Mouse (Mus musculus) gastrocnemius, adult 18-20 months (tissue): ENCODE measurements around the gene Cdca4. TPM values are rescaled to one million over a fixed set of nuclear protein-coding genes. Genes with fewer than 3 reads are reported as not detected.
"Not testable (repeated sequence)": the region's sequence is repeated elsewhere in the genome, so short reads cannot be mapped to it uniquely, and the experiment has no call there.

ENCODE experiments used
- DNase-seq: peaks from one replicate; pipeline ENCODE4 v3.0.0; 2021; ENCODE audit warnings: low spot score
- total RNA-seq, 2 experiments: library from RNA; stranded (reverse); gene quantifications; 2 replicates each; pipeline ENCODE4 v1.2.3; 2021

The Cdca4 gene
- total RNA-seq, 2 experiments from 2014 or later: 2.2 to 2.8 TPM

- no peak for DNase-seq
These were observed 29.5 kb upstream of the Cdca4 start for GRCm38 (mm10) chr12:112858581-112859336.

- DNase-seq: no peak
These were observed 28.1 kb upstream of the Cdca4 start for GRCm38 (mm10) chr12:112857021-112857925.

GRCm38 (mm10) chr12:112856338-112856737 lies 27.1 kb upstream of the Cdca4 start:
- no peak for DNase-seq

GRCm38 (mm10) chr12:112854610-112855333 lies 25.5 kb upstream of the Cdca4 start:
- no peak for DNase-seq

GRCm38 (mm10) chr12:112853050-112853729 lies 24.0 kb upstream of the Cdca4 start:
- no peak for DNase-seq

GRCm38 (mm10) chr12:112851116-112851515 lies 21.9 kb upstream of the Cdca4 start:
- no peak for DNase-seq

- DNase-seq: no peak
These were observed 21.1 kb upstream of the Cdca4 start for GRCm38 (mm10) chr12:112850344-112850743.

- DNase-seq: no peak
These were observed 20.2 kb upstream of the Cdca4 start for GRCm38 (mm10) chr12:112849235-112850022.

- DNase-seq: no peak
These were observed 18.7 kb upstream of the Cdca4 start for GRCm38 (mm10) chr12:112847880-112848279.

GRCm38 (mm10) chr12:112843803-112844202 lies 14.6 kb upstream of the Cdca4 start:
- DNase-seq: peak; percentile 85

- not testable (repeated sequence) for DNase-seq
These were observed 12.9 kb upstream of the Cdca4 start for GRCm38 (mm10) chr12:112842128-112842527.

GRCm38 (mm10) chr12:112841338-112841892 lies 12.2 kb upstream of the Cdca4 start:
- not testable (repeated sequence) for DNase-seq

GRCm38 (mm10) chr12:112840209-112841086 lies 11.2 kb upstream of the Cdca4 start:
- no peak for DNase-seq

GRCm38 (mm10) chr12:112835046-112835445 lies 5.8 kb upstream of the Cdca4 start:
- DNase-seq: no peak

GRCm38 (mm10) chr12:112833527-112833926 lies 4.3 kb upstream of the Cdca4 start:
- DNase-seq: no peak

GRCm38 (mm10) chr12:112832411-112832810 lies 3.2 kb upstream of the Cdca4 start:
- no peak for DNase-seq

- no peak for DNase-seq
These were observed 1.3 kb upstream of the Cdca4 start for GRCm38 (mm10) chr12:112830570-112830969.

GRCm38 (mm10) chr12:112830141-112830540 lies 918 bp upstream of the Cdca4 start:
- no peak for DNase-seq
